Mouse (Mus musculus): ENCODE measurements around the gene Kif1b.

DNA sequence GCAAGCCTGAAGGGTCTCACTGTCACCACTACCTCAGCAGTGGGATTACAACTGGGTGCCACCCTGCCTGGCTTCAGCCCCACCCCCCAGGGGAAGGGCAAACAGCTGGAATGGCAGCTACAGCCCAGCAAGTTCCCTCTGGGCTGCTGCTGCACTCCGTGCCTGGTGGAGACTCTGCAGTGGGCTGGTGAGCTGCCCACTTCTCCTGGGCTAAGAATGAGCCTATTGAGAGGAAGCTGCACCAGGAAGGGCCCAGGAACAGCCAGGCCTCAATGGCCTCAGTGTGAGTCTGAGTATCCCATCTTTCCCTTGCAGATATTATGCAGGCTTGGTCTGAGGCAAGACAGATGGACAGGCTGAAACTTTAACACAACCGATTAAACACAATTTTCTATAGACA, 30.6 kb upstream of the Kif1b start:
- no peak for TF ChIP-seq CTCF (IDR thresholded peaks at IDR 0.05)
- TF ChIP-seq EP300 (IDR thresholded peaks at IDR 0.05), result no peak
